Mouse (Mus musculus) heart, embryonic 13.5 days (tissue): Measurements from ENCODE around the gene Agap1. TPM values are rescaled to one million over a fixed set of nuclear protein-coding genes. Genes with fewer than 3 reads are reported as not detected.

Experiments used
- ATAC-seq: fragments of 200-750 bp; cut with Nextera tagmentation; 2 replicates; pipeline ENCODE4 v1.8.0; 2017; ENCODE audit warnings: moderate TSS enrichment; ENCODE audit not compliant: insufficient number of reproducible peaks, low FRiP score, low TSS enrichment; ENCODE audit errors: extremely low read depth
- H3K27ac ChIP-seq: fragments of 300-500 bp; sonication (generic); replicated peaks from 2 replicates; pipeline ENCODE4 v1.5.1; 2015; ENCODE audit warnings: moderate library complexity, mild to moderate bottlenecking, inconsistent platforms
- H3K27me3 ChIP-seq: fragments of 300-500 bp; sonication (generic); replicated peaks from 2 replicates; pipeline ENCODE4 v1.6.1; 2015; ENCODE audit warnings: mild to moderate bottlenecking, inconsistent platforms
- H3K36me3 ChIP-seq: fragments of 300-500 bp; sonication (generic); 2 replicates; pipeline ENCODE4 v1.6.1; 2015; ENCODE audit warnings: mild to moderate bottlenecking, inconsistent platforms
- H3K4me1 ChIP-seq: fragments of 300-500 bp; sonication (generic); 2 replicates; pipeline ENCODE4 v1.6.1; 2015; ENCODE audit warnings: inconsistent platforms
- H3K4me2 ChIP-seq: fragments of 300-500 bp; sonication (generic); 2 replicates; pipeline ENCODE4 v1.6.1; 2015; ENCODE audit warnings: inconsistent platforms, mild to moderate bottlenecking, moderate library complexity
- H3K4me3 ChIP-seq: fragments of 300-500 bp; sonication (generic); 2 replicates; pipeline ENCODE4 v1.5.1; 2015; ENCODE audit warnings: moderate library complexity, mild to moderate bottlenecking, inconsistent platforms
- H3K9ac ChIP-seq: fragments of 300-500 bp; sonication (generic); 2 replicates; pipeline ENCODE4 v1.6.1; 2015; ENCODE audit warnings: inconsistent platforms, mild to moderate bottlenecking, moderate library complexity
- H3K9me3 ChIP-seq: fragments of 300-500 bp; sonication (generic); 2 replicates; pipeline ENCODE4 v1.6.1; 2016; ENCODE audit warnings: inconsistent platforms
- WGBS: fragments of 180-500 bp; shearing (Covaris S2); methylation state at CpG from one replicate; pipeline ENCODE4 v1.1.7; 2015; ENCODE audit warnings: mixed read lengths; 5-methylcytosine and 5-hydroxymethylcytosine counted together
- polyA plus RNA-seq: library from polyadenylated mRNA; unstranded; fragments of >200 nt; fragmentation: Nextera tagmentation; extraction: Ambion mirVana; gene quantifications from 2 replicates; pipeline ENCODE4 v1.2.1, GENCODE M21; 2015

The Agap1 gene
- polyA plus RNA-seq, 1 experiment from 2014 or later: 7.1 TPM

DNA sequence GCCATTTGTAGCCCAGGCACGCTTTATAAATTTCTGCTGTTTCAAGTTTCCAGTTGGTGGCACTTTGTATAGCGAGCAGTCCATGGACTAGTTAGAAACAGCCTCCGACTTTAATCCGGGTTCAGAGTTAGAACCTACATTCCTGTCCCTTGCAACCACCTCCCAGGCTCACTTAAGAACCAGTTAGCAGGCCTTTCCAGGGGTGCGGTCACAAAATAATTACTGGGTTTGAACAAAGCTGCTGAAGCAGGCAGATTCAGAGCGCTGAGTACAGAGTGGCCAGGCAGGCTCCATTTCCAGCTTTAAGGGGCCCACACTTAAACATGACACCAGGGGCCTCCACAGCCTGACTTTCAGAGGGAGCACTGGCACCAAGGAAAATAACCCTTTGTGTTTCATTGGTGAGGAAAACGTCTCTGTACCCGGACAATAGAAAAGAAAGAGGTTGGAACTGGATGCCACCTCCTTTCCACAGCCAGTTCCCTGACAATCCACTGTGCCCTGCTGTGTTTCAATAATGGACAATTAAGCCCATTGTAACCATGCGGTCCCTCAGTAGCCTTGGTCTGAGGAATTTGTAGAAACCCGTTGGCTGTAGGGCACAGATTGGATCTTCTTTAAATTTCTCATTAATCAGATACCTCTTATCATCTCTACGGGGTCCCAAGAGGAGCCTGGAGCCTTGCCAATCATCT lies 24.5 kb upstream of the Agap1 start:
- ATAC-seq: no peak
- no peaks in the 10 kb centered on the region; the same call in 1 of the 2 replicates for H3K27me3 ChIP-seq
- no peaks in the 10 kb centered on the region for H3K9me3 ChIP-seq
- H3K27ac ChIP-seq: no peak overlapping the region
- no peak overlapping the region for H3K4me3 ChIP-seq
- H3K4me2 ChIP-seq: no peak overlapping the region
- WGBS: 76% methylated on average over 11 of the region's 11 CpGs
- H3K36me3 ChIP-seq: no peaks in the 10 kb centered on the region
- no peak overlapping the region for H3K9ac ChIP-seq
- peaks cover 3% of the 10 kb centered on the region; the same call in 1 of the 2 replicates for H3K4me1 ChIP-seq

DNA sequence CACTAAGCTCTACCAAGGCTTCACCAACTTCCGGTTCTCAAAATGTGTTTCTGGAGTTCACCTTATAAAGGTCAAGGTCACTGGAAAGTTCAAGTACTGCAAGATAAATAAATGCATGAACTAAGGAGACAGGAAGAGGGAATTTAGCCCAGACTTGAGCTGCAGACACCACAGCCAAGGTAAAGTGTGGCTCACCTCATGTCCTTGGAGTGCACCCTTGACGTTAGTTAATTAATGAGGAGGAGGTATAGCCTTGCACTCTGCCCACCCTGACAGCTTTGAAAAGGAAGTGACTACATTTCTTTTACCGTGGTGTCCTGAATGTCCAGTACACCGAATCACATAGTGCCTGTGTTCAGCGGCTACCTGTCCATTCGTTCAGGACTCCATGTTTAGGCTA lies 15.3 kb upstream of the Agap1 start:
- no peak for ATAC-seq
- Histone ChIP-seq H3K27me3 (peaks cover 14% of the 10 kb centered on the region; the same call in 1 of the 2 replicates), H3K27ac (no peak overlapping the region), H3K4me3 (no peak overlapping the region), H3K9ac (no peak overlapping the region), H3K36me3 (no peaks in the 10 kb centered on the region), H3K9me3 (no peaks in the 10 kb centered on the region), H3K4me1 (0 out of 2 replicates have a peak, but pooled peaks cover 9% of the 10 kb centered on the region), H3K4me2 (no peak overlapping the region)
- WGBS: 65% methylated on average over 6 of the region's 6 CpGs

DNA sequence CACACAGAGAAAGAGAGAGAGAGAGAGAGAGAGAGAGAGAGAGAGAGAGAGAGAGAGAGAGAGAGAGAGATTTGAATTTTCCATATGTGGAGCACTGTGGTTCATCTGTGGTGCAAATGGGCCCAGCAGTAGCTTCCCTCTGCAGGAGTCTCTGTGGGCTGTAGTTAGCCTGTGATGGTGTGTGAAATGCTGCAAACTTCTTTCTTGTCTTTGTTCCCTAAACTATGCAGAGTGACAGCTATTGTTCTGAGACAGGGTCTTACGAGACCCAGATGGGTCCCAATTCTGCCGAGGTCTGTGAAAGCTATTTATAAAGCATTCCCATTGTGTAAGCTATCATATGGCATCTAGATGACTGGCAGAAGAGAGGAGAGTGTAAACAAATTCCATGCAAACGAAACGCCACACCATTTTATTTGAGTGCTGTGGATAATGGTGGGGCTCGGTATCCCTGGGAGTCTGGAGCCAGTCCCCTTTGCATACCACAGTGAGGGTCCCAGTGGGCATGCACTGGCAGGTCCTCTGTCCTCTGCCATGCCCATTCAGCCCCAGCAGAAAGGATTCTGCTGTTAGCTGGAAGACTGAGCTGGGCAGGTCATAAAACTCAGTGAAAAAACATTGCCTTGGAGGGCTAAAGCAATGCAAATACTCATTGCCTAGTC lies 13.2 kb upstream of the Agap1 start:
- 0 out of 2 replicates have a peak, but pooled peaks cover 9% of the 10 kb centered on the region for H3K4me1 ChIP-seq
- H3K9me3 ChIP-seq: no peaks in the 10 kb centered on the region
- WGBS: 33% methylated on average over 5 of the region's 5 CpGs
- H3K4me3 ChIP-seq: no peak overlapping the region
- no peak overlapping the region for H3K9ac ChIP-seq
- no peak for ATAC-seq
- H3K36me3 ChIP-seq: no peaks in the 10 kb centered on the region
- H3K27ac ChIP-seq: no peak overlapping the region
- H3K4me2 ChIP-seq: no peak overlapping the region
- H3K27me3 ChIP-seq: peaks cover 7% of the 10 kb centered on the region; the same call in 1 of the 2 replicates

DNA sequence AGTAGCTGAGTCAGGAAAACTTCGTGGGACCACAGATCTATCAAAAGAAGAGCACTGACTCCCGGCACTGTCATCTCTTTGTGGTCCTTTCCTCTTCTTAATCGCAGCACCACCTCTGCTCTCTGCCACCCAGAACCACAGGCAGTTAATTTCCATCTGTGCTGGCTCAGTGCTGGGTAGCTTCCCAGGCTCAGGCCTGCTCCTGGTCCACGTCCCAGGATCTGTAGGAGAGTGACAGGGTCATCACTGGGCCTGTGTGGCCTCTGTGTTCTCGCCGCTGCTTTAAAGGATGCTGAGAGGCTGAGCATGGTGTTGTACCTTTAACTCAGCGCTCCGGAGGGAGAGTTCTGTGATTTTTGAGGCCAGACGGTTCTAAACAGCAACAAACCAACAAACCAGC lies 11.1 kb upstream of the Agap1 start:
- no peaks in the 10 kb centered on the region for H3K27me3 ChIP-seq
- no peak overlapping the region for H3K4me2 ChIP-seq
- H3K36me3 ChIP-seq: no peaks in the 10 kb centered on the region
- no peak overlapping the region for H3K4me3 ChIP-seq
- no peaks in the 10 kb centered on the region for H3K9me3 ChIP-seq
- no peak overlapping the region for H3K27ac ChIP-seq
- no peak overlapping the region for H3K9ac ChIP-seq
- 0 out of 2 replicates have a peak, but pooled peaks cover 9% of the 10 kb centered on the region for H3K4me1 ChIP-seq
- 63% methylated on average over 9 of the region's 9 CpGs for WGBS
- ATAC-seq: no peak

GRCm38 (mm10) chr1:89444014-89444413 lies 10.6 kb upstream of the Agap1 start:
- no peak overlapping the region for H3K4me2 ChIP-seq
- WGBS: 35% methylated on average over 3 of the region's 3 CpGs
- H3K36me3 ChIP-seq: no peaks in the 10 kb centered on the region
- no peak for ATAC-seq
- no peak overlapping the region for H3K4me3 ChIP-seq
- H3K4me1 ChIP-seq: 0 out of 2 replicates have a peak, but pooled peaks cover 9% of the 10 kb centered on the region
- no peak overlapping the region for H3K9ac ChIP-seq
- no peaks in the 10 kb centered on the region for H3K9me3 ChIP-seq
- no peaks in the 10 kb centered on the region for H3K27me3 ChIP-seq
- no peak overlapping the region for H3K27ac ChIP-seq

- Histone ChIP-seq H3K9ac (no peak overlapping the region), H3K36me3 (no peaks in the 10 kb centered on the region), H3K27ac (no peak overlapping the region), H3K9me3 (no peaks in the 10 kb centered on the region), H3K4me3 (no peak overlapping the region), H3K27me3 (no peaks in the 10 kb centered on the region), H3K4me2 (no peak overlapping the region), H3K4me1 (peaks cover 10% of the 10 kb centered on the region)
- 66% methylated on average over 7 of the region's 7 CpGs for WGBS
- ATAC-seq: no peak
Measured at GRCm38 (mm10) chr1:89450139-89450538, 4.5 kb upstream of the Agap1 start.

DNA sequence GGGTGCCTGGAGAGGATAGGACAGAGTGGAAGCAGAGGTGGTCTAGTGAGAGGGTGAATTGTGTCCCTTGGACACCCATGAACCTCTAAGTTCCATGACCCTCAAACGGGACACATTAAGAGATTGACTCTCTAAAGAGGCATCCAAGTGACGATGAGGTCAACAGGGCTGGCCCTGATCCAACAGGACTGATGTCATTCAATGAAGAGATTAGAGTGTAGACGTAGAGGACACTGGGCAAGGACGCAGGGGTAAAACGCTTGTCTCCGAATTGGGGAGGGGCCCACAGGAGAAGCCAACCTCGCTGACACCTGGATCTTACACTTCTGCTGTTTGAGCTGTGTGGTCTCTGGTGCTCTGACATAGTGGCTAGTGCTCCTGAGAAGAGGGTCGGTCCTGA lies 2.5 kb upstream of the Agap1 start:
- no peak overlapping the region for H3K27ac ChIP-seq
- no peak overlapping the region for H3K9ac ChIP-seq
- no peaks in the 10 kb centered on the region for H3K36me3 ChIP-seq
- no peaks in the 10 kb centered on the region for H3K27me3 ChIP-seq
- ATAC-seq: no peak
- no peak overlapping the region for H3K4me3 ChIP-seq
- H3K4me2 ChIP-seq: no peak overlapping the region
- 46% methylated on average over 8 of the region's 8 CpGs for WGBS
- peaks cover 26% of the 10 kb centered on the region for H3K4me1 ChIP-seq
- no peaks in the 10 kb centered on the region for H3K9me3 ChIP-seq

GRCm38 (mm10) chr1:89453666-89454065 lies 940 bp upstream of the Agap1 start:
- ATAC-seq: no peak
- Histone ChIP-seq H3K9ac (peak overlapping the region; percentile 96), H3K4me1 (peaks cover 31% of the 10 kb centered on the region), H3K27ac (no peak overlapping the region), H3K4me3 (peak overlapping the region; percentile 89), H3K4me2 (peak overlapping the region; percentile 98), H3K27me3 (no peaks in the 10 kb centered on the region), H3K9me3 (0 out of 2 replicates have a peak, but pooled peaks cover 7% of the 10 kb centered on the region), H3K36me3 (peaks cover 10% of the 10 kb centered on the region; the same call in 1 of the 2 replicates)
- 37% methylated on average over 6 of the region's 6 CpGs for WGBS

- Histone ChIP-seq H3K9me3 (0 out of 2 replicates have a peak, but pooled peaks cover 10% of the 10 kb centered on the region), H3K4me2 (peak overlapping the region; percentile 98), H3K27me3 (no peaks in the 10 kb centered on the region), H3K4me1 (peaks cover 36% of the 10 kb centered on the region), H3K9ac (peak overlapping the region; percentile 96), H3K36me3 (peaks cover 11% of the 10 kb centered on the region; the same call in 1 of the 2 replicates), H3K4me3 (peak overlapping the region; percentile 89), H3K27ac (peak overlapping the region; percentile 87)
- under 1% methylated on average over 50 of the region's 51 CpGs for WGBS
- no peak for ATAC-seq
Measured at GRCm38 (mm10) chr1:89455421-89456091, 950 bp downstream of the Agap1 start.

DNA sequence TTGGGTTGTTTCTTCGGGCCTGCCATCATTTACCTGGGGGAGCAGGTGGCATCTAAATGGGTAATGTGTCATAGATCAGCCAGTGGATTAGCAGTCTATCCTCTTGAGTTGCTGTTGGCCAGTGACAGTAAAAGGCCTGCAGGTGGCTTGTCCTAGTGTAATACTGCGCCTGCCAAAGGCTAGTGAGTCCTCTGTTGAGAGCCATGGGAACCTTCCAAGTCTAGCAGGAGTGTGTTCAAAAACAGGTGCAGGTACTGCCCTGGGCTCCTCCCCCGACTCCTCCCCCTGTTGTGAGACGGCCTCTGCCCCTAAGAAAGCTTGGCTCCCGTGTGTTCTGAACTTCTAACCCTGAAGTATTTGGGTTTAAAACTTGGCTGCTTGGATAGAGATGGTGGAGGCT lies 1.9 kb downstream of the Agap1 start:
- peaks cover 11% of the 10 kb centered on the region; the same call in 1 of the 2 replicates for H3K36me3 ChIP-seq
- 0 out of 2 replicates have a peak, but pooled peaks cover 10% of the 10 kb centered on the region for H3K9me3 ChIP-seq
- H3K27ac ChIP-seq: no peak overlapping the region
- no peaks in the 10 kb centered on the region for H3K27me3 ChIP-seq
- H3K4me1 ChIP-seq: peaks cover 45% of the 10 kb centered on the region
- WGBS: 39% methylated on average over 5 of the region's 5 CpGs
- H3K9ac ChIP-seq: peak overlapping the region; percentile 96; the same call in 1 of the 2 replicates
- peak overlapping the region; percentile 98 for H3K4me2 ChIP-seq
- no peak for ATAC-seq
- peak overlapping the region; percentile 89 for H3K4me3 ChIP-seq
